8 mouse cellular contexts compared by ENCODE assay signal in genomic region chr6:113881561-113882243, GRCm38 (mm10).
DNase-seq lines count a peak whose midpoint lies in the region; ATAC-seq lines count a peak whose summit lies in the region.
"Had no signal": no experiment of that assay in that cellular context is flagged by ENCODE, and none has a peak within 500 bp of the region (broad histone marks: within the 10 kb centered on the region; RNA-seq: fewer than 3 reads in every experiment).

No protein-coding gene starts in this region.

- ATAC-seq in kidney, embryonic 16.5 days (ENCODE audit: low FRiP score, low TSS enrichment) = no peak
- ATAC-seq in granulocyte monocyte progenitor cell, adult 5-6 weeks (replicated peaks; ENCODE audit: poor library complexity, severe bottlenecking) = no peak
- no peak for ATAC-seq in intestine, embryonic 16.5 days

- H3K27ac ChIP-seq in kidney, embryonic 16.5 days (ENCODE audit: low read length) = no peak overlapping the region
- H3K27ac ChIP-seq in intestine, embryonic 16.5 days (ENCODE audit: low read length) = no peak overlapping the region

- H3K4me1 ChIP-seq in kidney, embryonic 16.5 days (ENCODE audit: insufficient read depth, low read length) = no peaks in the 10 kb centered on the region
- H3K4me1 ChIP-seq in intestine, embryonic 16.5 days (ENCODE audit: control insufficient read depth, insufficient read depth, low read length) = no peaks in the 10 kb centered on the region

- no peaks in the 10 kb centered on the region for H3K36me3 ChIP-seq in kidney, embryonic 16.5 days (ENCODE audit: insufficient read depth, low read length)
- H3K36me3 ChIP-seq in intestine, embryonic 16.5 days (ENCODE audit: control insufficient read depth, insufficient read depth, low read length) = no peaks in the 10 kb centered on the region

- 52% methylated on average over 10 of the region's 10 CpGs for WGBS in kidney, embryonic 16.5 days
- WGBS in intestine, embryonic 16.5 days = 46% methylated on average over 10 of the region's 10 CpGs

- no peak overlapping the region for H3K4me2 ChIP-seq in kidney, embryonic 16.5 days (replicated peaks; ENCODE audit: low read depth, low read length)
- H3K4me2 ChIP-seq in intestine, embryonic 16.5 days (ENCODE audit: low read depth, low read length) = no peak overlapping the region

- no peaks in the 10 kb centered on the region for H3K27me3 ChIP-seq in kidney, embryonic 16.5 days (ENCODE audit: insufficient read depth, low read length)
- no peaks in the 10 kb centered on the region for H3K27me3 ChIP-seq in intestine, embryonic 16.5 days (replicated peaks; ENCODE audit: control insufficient read depth, insufficient read depth, low read length)

- no peak overlapping the region for H3K4me3 ChIP-seq in kidney, embryonic 16.5 days (ENCODE audit: low read length)
- no peak overlapping the region for H3K4me3 ChIP-seq in intestine, embryonic 16.5 days (ENCODE audit: low read length)

- peak; percentile 20 for DNase-seq in kidney, postnatal 14 days
- peak; percentile 82 for DNase-seq in NIH3T3 (ENCODE audit: low read depth)
- DNase-seq in c-Kit-positive CD71-negative TER-119-negative erythroid progenitor cells, embryonic 14.5 days (ENCODE audit: low read depth) = peak; percentile 4
- DNase-seq in lung, postnatal 14 days = peak; percentile 35
- DNase-seq: cerebellum, postnatal 10 days had no signal

- no peaks in the 10 kb centered on the region for H3K9me3 ChIP-seq in kidney, embryonic 16.5 days (ENCODE audit: low read length)
- no peaks in the 10 kb centered on the region for H3K9me3 ChIP-seq in intestine, embryonic 16.5 days (ENCODE audit: control insufficient read depth, low read length)

- no peak overlapping the region for H3K9ac ChIP-seq in kidney, embryonic 16.5 days (replicated peaks; ENCODE audit: low read length)
- no peak overlapping the region for H3K9ac ChIP-seq in intestine, embryonic 16.5 days (ENCODE audit: low read depth, low read length)

Comparison
In these comparisons a context has a peak if more than half of its experiments do, and no peak if none do; other contexts are left out.
1. DNase-seq: peak in every context shown above with its lines; median percentile 82 in NIH3T3; 35 in lung, postnatal 14 days; 20 in kidney, postnatal 14 days; 4 in c-Kit-positive CD71-negative TER-119-negative erythroid progenitor cells, embryonic 14.5 days.